Mouse (Mus musculus) thymus, postnatal 25 days (tissue): Measurements from ENCODE around the gene Otop3.

Source experiments
- DNase-seq: peaks from one replicate; pipeline ENCODE4 v3.0.0; 2022

Gene Otop3

GRCm38 (mm10) chr11:115319704-115320383 lies 14.7 kb upstream of the Otop3 start:
- no peak for DNase-seq

- DNase-seq: peak; percentile 39
These were observed 12.4 kb upstream of the Otop3 start, which contains the start of gene Ush1g for GRCm38 (mm10) chr11:115321906-115322693. Ush1g (minus strand) TSS chr11:115322041.

- no peak for DNase-seq
These were observed 11.2 kb upstream of the Otop3 start for GRCm38 (mm10) chr11:115323354-115323753.

- no peak for DNase-seq
These were observed 7.8 kb upstream of the Otop3 start for GRCm38 (mm10) chr11:115326730-115327129.

GRCm38 (mm10) chr11:115329339-115329738 lies 5.2 kb upstream of the Otop3 start:
- DNase-seq: peak; percentile 25

- DNase-seq: no peak
These were observed 692 bp downstream of the Otop3 start for GRCm38 (mm10) chr11:115335223-115335622.

- DNase-seq: no peak
These were observed 1.6 kb downstream of the Otop3 start for GRCm38 (mm10) chr11:115336115-115336514.

GRCm38 (mm10) chr11:115337350-115337749 lies 2.8 kb downstream of the Otop3 start:
- no peak for DNase-seq

- no peak for DNase-seq
These were observed 3.3 kb downstream of the Otop3 start for GRCm38 (mm10) chr11:115337826-115338225.

GRCm38 (mm10) chr11:115341246-115341645 lies 6.7 kb downstream of the Otop3 start:
- DNase-seq: no peak

- DNase-seq: no peak
These were observed 7.3 kb downstream of the Otop3 start for GRCm38 (mm10) chr11:115341866-115342265.

- DNase-seq: peak; percentile 33
These were observed 10.4 kb downstream of the Otop3 start for GRCm38 (mm10) chr11:115344967-115345366.

GRCm38 (mm10) chr11:115345515-115345914 lies 11.0 kb downstream of the Otop3 start:
- DNase-seq: no peak

GRCm38 (mm10) chr11:115348681-115349248 lies 14.2 kb downstream of the Otop3 start:
- no peak for DNase-seq

- no peak for DNase-seq
These were observed 15.4 kb downstream of the Otop3 start for GRCm38 (mm10) chr11:115349976-115350375.

GRCm38 (mm10) chr11:115353375-115353774 lies 18.8 kb downstream of the Otop3 start:
- DNase-seq: no peak

GRCm38 (mm10) chr11:115354183-115354582 lies 19.7 kb downstream of the Otop3 start:
- DNase-seq: peak; percentile 64

GRCm38 (mm10) chr11:115358468-115358867 lies 23.9 kb downstream of the Otop3 start:
- peak; percentile 80 for DNase-seq

- no peak for DNase-seq
These were observed 24.8 kb downstream of the Otop3 start for GRCm38 (mm10) chr11:115359293-115359692.

- DNase-seq: peak; percentile 63
These were observed 25.2 kb downstream of the Otop3 start for GRCm38 (mm10) chr11:115359726-115360125.

GRCm38 (mm10) chr11:115364136-115364535 lies 29.6 kb downstream of the Otop3 start:
- DNase-seq: no peak

- DNase-seq: no peak
These were observed 31.6 kb downstream of the Otop3 start for GRCm38 (mm10) chr11:115366039-115366705.

- peak; percentile 36 for DNase-seq
These were observed 32.3 kb downstream of the Otop3 start for GRCm38 (mm10) chr11:115366706-115367394.
